Mouse (Mus musculus) megakaryocyte progenitor cell, adult 5-6 weeks (primary cell): ENCODE data around the gene Arl13b. TPM values are rescaled to one million over a fixed set of nuclear protein-coding genes. Genes with fewer than 3 reads are reported as not detected.

Experiments used
- total RNA-seq, 2 experiments: library from RNA; stranded (forward) in 1 of 2; stranded (reverse) in 1 of 2; fragments of 157-497, 149-512 nt in 1 of 2; fragments of 200-1000 nt in 1 of 2; gene quantifications; 2 replicates each; pipeline versions ENCODE4 v1.2.3 to v1.2.4; 2015 to 2017

Gene Arl13b
- total RNA-seq, 2 experiments from 2014 or later, result 6.8 to 8.3 TPM

Other genes with a start within 250 kb of the Arl13b start
- 80.9 and 89.4 TPM in 2 replicates for gene Nsun3, start 60.2 kb downstream of the Arl13b start, total RNA-seq (2015)
- 16.6 and 23.4 TPM in 2 replicates for gene Nsun3, start 60.2 kb downstream of the Arl13b start, total RNA-seq (2017)
- gene Stx19, start 32.4 kb downstream of the Arl13b start, total RNA-seq (2015), result not detected in 2 replicates
- not detected in 2 replicates for gene Stx19, start 32.4 kb downstream of the Arl13b start, total RNA-seq (2017)
- 2.3 and 3.8 TPM in 2 replicates for gene Pros1, start 7.3 kb upstream of the Arl13b start, total RNA-seq (2015)
- gene Pros1, start 7.3 kb upstream of the Arl13b start, total RNA-seq (2017), result 4.1 and 6.1 TPM in 2 replicates